Mouse (Mus musculus) adrenal gland, adult 2 months (tissue): ENCODE measurements around the gene Cdk6. TPM values are rescaled to one million over a fixed set of nuclear protein-coding genes. Genes with fewer than 3 reads are reported as not detected.
"Not testable (repeated sequence)": the region's sequence is repeated elsewhere in the genome, so short reads cannot be mapped to it uniquely, and the experiment has no call there.

Experiments
- DNase-seq: peaks from one replicate; pipeline ENCODE4 v3.0.0; 2021
- polyA plus RNA-seq: library from polyadenylated mRNA; depleted of rRNA; stranded (reverse); fragments of >200 nt; gene quantifications from 2 replicates; pipeline ENCODE4 v1.2.3, GENCODE M21; 2012
- total RNA-seq, 2 experiments: library from RNA; stranded (reverse); gene quantifications; 2 replicates each; pipeline ENCODE4 v1.2.3; 2021

Cdk6 gene
- total and polyA plus RNA-seq, 3 experiments, result 5.4 to 12.4 (median 10.8) TPM

DNA sequence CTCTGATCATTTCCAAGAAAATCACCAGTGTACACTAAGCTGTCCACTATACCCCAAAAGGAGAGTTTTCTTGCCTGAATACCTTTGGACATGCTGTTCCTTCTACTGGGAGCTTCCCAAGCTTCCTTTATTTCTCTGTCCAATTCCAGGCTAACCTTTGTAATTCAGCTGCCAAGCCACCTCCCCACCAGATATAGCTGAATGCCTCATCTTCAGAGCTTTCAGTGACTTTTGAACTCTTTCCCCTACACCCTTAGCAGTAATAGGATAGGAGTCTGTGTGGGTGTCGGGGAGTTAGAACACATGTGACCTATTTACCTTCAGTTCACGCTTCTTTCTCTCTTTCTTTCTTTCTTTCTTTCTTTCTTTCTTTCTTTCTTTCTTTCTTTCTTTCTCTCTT is 34.9 kb downstream of the Cdk6 start:
- no peak for DNase-seq

DNA sequence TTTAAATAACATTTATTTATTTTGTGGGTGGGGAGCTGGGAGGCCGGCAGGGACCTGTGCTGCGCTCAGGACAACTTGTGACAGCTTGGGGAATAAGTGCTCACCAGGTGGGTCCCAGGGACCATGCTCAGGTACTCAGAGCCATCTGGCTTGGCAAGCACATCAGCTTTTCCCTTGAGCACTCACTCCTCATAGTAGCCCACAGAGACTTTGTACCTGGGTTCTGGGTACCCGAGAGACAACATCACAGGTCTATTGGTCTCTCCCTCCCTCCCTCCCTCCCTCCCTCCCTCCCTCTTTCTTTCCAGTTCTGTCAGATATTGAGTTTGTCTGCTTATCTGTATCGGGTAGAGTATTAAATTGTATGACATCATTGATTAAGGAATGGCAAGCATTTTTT is 38.0 kb downstream of the Cdk6 start:
- no peak for DNase-seq

DNA sequence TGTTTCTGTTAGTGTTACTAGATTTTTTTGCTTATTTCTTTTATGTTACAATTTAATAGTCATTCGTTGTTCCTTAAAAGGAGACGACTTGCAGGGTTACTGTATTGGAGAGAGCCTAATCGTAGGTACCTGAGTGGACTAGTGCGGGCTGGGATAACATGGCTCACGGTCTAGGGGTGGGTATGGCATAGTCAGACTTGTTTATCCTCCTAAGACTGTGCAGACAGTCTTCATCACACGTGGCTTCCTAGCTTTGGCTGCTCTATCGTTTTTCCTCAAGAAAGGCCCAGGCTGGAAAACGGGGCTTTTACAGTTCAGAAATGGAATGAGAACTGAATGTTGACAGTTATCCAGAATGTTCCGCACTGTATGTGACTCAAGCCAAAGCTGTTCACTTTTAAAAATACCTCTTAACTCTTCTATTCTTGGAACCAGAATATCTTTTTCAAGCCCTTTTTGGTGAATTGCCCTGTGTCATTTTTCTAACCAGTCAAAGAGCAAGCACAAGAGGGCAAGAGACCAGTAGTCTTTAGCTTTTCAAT is 39.5 kb downstream of the Cdk6 start:
- DNase-seq, result no peak

DNA sequence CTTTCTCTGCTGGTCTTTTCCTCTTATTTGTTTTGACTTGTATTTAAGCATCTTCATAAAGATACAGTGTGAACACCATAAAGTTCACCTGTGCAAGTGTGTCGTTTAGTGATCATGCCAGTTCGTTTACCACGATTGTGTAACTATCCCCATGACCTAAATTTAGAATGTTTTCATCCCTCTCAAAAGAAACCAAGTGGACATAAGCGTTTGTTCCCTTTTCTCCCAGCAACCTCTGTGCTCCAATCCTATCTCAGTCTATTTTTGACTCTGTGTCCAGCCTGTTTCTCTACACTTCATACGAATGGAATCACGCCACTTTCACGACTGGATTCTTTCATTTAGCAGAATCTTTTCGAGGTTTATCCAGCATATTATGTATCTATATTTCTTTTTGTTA is 40.5 kb downstream of the Cdk6 start:
- no peak for DNase-seq

DNA sequence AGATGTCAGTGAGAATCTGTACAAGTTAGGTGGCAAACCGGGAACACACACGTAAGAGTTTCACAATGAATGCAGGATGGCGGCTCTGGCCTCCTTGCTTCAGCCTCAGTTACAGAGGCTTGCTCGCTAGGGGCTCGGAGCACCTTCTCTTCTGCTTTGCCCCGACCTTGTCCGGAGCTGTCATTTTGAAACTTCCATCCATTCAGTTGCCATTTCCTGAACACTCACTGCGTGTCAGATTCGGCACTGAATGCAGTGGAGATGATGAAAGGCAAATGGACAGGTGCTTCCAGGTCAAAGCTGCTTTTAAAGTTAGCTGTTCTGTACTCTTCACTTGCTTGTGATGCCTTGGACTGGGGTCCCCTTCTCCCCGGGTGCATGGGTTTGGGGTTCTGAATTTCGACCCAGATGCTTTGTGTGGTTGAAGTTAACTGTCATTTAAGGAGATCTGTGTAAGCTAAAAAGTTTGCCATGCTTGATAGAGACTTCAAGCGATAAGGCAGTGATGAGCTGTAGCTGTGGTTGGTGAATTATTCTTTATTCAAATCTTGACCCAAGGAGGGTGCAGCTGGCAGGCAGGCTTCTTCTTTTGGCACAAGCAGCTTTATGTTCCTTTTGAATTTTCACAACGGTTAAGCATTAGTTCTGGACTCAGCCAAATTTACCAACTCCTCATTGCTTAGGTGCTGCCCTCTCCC is 41.2 kb downstream of the Cdk6 start:
- DNase-seq, result no peak

DNA sequence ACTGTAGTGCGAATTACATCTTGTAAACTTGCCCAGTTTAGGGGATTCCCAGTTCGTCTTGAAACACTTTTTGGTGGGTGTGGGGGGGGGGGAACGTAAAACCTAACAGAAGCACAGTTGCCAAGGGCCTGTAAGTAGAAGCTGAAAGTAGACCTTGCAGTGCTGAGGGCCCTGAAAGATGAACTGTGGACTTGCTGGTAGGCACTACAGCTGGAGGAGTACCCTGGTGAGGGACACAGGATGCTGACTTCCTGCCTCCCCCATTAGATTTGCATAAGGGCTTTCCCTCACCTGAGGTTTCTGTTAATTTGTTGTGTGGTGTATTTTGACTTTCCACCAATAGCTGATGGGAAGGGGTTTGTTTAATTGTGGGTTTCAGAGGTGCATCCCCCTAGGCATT is 42.3 kb downstream of the Cdk6 start:
- no peak for DNase-seq

DNA sequence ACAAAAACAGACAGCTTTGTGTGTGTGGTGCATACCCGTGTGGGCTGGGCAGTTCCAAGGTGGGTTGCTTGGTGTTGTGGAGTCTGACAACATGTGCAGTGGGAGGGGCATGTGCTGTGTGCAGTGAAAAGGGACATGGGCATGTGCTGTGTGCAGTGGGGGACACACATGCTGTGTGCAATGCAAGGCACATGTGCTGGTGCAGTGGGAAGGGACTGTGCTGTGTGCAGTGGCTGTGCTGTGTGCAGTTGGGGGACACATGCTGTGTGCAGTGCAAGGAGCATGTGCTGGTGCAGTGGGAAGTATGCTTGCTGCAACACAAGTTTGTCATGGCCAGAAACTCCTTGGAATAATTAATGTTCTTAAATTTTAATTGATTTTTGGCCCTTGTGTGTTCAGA is 43.8 kb downstream of the Cdk6 start:
- DNase-seq, result no peak

DNA sequence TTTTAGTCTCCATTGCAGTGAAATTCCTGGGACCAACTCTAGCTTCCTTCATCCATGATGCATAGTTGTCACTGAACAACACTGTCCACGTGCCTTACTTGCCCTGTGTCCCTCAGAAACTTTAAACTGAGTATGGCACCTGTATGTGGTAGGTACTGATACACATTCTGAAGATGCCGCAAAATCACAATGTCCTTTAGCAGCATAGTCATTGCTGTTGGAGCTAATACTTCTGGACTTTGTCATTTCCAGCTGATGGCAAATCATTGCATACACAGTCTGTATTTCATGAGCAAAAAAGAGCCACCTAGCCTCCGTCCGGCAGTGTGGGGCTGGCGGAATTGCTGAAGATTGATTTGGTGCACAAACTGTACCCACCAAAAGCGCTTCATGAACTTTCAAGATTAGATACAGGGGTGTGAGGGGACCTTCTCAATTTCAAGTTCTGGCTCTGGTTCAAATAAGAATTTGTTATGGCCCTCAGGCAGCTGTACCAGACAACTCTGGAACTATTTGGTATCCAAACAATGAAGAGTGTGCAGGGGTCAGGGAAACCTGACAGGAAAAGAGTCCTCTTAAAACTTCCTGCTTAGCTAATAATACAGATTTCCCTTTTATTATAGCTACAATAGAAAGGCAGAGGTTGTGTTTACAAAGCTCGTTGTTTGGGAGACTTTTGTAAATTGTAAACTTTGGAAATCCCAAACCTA is 44.9 kb downstream of the Cdk6 start:
- DNase-seq, result no peak

DNA sequence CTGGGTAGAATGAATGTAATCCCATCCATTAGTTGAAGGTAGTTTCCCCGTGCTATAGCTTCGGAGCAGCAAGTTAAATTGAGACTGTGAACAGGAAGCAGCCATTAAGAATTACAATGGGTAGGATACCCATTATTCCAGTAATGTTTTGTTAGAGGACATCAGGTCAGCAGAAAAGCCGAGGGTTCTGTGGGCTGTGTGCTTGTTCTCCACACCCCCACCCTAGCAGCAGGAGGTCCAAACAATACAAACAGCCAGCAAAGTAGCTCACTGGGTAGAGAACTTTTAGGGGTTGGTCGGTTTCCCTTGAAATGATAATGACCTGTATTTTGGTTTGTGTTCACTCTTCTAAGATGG is 45.4 kb downstream of the Cdk6 start:
- DNase-seq, result no peak

DNA sequence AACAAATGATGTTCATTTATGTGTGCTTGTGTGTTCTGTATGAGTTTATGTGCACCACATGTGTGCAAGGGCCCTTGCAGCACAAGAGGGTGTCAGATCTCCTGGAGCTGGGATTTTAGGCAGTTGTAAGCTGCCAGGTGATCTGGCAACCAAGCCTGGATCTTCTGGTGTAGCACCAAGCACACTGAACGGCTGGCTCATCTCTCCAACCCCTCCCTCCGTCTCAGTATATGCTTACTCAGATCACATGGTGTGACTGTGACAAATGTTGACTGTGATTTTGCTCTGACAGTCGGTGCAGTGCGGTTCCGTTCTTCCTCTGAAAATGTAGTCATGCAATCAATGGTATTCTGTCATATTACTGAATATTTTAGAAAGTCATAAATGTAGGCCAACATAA is 45.9 kb downstream of the Cdk6 start:
- no peak for DNase-seq

DNA sequence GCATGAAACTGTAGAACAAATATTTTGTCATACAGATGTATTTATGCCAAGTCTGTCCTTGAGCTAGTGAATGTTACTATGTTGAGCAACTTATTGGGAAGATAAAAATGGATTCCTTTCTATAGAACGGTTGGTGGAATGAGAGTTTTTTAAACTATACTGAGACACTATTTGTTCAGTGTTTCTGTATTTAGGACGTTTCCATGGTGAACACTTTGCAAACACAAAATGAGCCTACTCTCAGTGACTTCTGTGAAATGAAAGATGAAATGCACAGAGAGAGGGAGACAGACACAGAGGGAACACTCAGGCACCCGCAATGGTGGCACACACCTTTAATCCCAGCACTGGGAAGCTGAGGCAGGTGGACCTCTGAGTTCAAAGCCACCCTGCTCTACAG is 51.6 kb downstream of the Cdk6 start:
- DNase-seq, result no peak

DNA sequence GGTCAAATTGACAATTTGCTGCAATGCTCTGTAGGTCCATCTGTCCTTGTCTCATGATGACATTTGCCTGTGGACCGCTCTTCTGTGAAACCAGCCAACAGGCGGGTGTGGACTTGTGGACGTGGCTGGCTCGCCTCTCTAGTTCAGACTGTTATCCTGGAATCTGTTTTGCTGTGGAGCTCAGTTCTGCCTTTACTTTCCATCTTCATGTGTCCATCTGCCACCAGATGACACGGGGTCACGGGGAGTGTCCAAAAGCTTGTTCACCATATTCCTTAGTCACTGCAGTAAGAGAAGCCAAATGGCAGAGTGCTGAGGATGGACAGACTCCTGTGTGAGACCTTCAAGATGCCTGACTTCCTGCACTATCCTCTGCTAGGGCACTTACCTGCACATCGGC is 52.9 kb downstream of the Cdk6 start:
- no peak for DNase-seq

DNA sequence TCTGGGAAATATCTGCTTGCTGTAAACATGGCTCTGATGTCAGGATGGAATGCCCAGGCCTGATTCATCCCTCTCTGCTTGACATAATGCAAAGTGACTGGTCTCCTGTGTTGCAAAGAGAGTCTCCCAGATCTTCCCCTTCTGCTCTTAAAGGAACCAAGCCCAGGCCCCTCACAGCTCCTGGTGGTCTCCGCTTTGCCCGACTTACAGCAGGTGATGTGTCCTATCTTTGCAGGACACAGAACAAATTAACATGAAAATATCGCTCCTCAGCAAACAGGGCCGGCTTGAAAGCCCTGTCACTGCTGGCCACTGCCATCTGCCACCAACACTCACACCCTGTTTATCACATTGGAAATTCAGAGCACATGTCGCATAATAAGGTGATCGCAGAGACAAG is 53.7 kb downstream of the Cdk6 start:
- DNase-seq, result peak; percentile 5

DNA sequence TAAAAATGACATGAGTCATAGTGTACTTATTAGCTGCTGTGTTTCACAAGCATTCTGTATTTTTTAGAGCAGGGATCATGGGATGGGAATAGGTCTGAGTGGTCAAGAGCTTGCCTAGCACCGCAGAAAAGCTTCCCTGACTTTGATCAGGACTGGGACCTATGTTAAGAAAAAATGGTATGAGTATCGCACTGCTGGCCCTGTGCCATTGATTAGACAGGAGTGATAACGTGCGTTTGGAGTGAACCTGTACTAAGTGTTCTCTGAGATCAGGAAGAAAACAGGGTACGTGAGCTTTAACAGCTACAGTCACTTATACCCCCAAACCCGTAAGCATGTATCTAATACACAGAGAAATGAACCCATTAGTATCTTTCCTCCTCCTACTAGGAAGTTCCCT is 54.9 kb downstream of the Cdk6 start:
- DNase-seq, result no peak

DNA sequence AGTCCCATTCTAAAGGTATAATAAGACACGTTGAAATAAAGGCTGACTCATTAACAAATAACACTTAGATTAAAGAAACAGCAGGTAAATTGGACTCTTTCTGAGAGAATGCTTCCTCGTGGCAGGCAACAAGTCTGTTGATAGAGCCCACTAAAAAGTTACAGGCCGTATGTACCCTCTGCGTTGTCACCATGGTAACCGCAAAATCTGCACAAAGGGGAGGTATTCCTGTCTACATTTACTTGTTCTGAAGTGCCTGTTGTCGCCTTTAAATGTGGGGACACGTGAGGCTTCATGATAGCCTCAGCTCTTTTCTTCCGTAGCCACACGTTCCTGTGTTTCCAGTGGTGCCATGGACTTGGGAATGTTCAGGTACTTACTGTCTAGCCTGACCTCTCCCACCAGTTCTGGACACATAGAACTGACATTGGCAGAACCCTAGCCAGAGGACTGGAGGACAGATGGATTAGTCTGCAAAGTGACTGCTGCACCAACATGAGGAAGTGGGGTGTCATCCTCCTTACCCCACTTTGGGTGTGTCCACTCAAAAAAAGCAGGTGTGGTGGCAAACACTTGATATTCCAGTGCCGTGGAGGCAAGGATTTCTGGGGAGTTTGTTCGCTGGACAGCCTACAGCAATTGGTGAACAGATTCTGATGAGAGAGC is 55.8 kb downstream of the Cdk6 start:
- DNase-seq, result no peak

DNA sequence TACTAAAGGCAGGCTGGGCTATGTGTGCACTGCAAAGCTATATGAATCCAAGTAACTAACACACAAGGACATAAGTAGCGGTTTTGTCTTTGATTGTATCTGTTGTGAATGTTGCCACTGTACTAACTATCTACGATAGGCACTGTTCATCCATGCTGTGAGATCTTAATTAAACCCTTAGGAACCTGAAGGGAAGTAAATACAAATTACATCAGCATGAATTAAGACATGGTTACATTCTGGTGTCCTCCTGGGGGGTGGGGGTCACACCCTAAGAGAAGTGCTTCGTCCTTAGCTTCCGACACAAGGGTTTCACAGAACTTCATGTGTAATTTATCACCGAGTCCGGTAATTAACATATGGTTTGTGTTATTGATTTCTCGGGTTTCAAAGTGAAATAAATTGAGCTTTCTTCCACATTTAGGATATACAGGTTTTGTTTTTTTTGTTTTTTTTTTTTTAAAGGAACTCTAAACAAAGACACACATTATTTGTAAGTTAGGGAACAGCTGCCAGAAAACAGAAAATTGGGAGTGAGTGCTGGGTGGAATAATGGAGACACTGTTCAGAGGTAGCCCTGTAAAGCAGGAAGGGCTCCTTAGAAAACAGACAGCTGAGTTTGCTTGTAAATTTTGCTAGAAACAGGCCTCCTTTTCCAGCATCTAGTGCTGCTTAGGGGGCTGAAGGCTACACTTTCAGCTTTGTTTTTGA is 58.7 kb downstream of the Cdk6 start:
- DNase-seq, result no peak

DNA sequence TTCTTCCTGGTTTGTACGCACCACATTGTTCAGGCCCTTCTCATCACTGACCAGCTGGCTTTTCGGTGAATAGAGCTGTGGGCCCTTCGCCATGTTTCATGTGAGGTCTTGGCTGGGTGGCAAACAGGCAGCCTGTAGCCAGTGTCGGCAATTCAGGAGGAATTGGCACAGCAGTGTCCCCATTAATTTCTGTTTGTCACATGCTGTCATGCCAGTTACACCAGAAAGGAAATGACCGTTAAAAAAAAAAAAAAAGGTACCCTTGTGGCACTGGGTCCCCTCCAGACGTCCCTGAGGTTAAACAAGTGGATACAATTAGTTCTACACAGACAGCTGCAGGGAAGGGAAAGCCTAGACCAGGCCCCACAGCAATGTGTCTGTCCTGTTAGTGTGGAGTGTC is 63.8 kb downstream of the Cdk6 start:
- DNase-seq, result no peak

DNA sequence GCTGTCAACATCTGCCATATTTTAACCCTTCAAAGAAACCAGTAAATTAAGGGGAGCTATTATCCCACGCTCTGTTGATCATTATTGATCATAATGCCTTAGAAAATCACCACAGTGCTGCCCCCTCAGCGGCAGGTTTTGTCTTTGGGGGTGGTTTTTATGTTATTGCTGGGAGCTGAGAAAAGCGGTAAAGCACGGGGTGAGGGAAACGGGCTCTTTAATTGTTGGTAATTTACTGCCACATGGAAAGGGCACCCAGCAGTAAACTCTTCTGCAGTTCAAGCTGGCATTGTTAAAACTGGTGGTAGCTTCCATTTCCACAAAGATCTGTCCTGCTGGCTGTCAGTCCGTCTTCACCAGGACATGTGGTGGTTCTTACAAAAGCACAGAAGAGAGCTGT is 64.2 kb downstream of the Cdk6 start:
- DNase-seq, result no peak

DNA sequence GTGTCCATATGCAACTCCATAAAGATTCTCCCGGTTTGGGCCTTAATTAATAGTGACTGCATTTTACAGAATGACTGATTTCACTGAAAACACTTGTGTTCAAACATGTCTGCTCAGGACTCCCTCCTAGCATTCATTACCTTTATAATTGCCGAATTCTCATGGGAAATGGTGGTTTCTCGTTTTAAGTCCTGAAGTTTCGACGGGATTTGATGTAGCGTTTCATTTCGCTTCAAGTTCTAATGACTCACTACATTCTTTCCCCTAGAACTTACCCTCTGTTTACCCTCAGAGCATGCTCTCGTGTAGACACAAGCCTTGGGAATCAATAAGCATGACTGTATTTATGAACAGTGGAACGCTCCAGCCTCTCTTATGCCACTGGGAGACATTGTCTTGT is 66.6 kb downstream of the Cdk6 start:
- no peak for DNase-seq

DNA sequence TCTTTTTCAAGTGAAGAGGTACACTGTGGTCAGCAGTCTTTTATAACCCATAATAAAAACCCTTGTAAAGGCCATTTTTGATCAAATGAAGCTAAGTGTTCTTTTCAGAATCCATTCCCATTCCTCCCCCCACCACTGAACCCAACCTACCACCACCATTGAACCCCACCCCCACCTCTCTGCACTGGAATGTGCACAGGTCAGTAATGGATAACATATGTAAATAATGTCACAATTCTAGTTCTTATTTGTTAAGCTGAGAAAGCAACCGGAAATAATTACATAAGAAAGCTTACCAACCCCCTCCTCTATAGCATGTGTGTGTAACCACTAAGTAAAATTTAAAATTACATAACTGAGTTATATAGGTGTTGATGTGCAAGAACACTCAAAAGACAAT is 76.9 kb downstream of the Cdk6 start:
- DNase-seq, result not testable (repeated sequence)

DNA sequence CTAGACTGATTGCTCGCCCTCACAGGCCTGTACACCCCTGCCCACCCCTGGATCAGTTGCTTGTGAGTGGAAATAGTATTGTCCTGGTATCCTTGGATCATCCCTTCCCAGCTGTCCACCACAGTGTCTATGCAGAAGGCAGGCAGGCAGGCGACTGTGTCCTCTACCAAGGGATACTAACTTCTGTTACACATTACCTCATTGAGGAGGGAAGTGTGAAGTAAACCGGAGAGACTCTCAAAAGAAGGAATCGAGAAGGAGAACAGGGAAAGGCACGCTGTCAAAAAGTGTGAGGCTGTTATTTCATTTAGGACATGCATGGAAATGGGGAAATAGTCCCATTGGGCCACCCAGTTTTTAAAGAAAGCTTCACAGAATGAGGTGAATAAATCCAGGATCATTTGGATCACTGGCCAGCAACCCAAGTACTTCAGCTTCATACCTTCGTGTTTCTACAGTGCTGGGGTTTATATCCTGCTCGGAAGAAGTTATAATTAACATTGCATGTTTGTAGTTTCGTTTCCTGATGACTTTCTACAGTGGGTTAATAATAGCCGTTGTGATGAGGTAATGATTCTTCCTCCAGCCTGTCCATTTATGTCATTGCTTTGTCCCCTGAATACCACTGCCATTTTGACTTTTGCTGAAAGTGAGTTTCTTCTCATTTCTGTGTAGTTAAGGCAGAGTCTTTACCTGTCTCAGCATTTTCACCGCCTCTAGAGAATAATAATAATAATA is 79.0 kb downstream of the Cdk6 start:
- DNase-seq, result no peak

DNA sequence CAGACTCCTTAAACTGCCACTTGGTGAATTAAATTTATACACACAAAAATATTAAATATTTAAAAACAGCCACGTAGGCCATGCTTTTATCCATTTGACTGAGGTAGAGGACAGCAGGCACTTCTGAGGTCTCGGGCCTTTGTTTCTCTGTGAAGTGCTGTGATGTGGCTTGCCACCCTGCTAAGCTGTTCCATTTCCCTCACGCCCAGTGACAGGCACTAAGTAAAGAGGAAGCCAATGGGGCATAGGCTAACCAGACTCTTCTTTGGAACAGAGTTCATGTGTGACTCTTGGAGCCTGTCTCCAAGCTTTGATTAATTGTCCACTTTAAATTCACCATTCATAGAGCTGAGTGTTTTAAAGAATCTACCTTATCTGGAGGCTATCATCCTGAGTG is 79.5 kb downstream of the Cdk6 start:
- DNase-seq, result no peak
